Mouse (Mus musculus): ENCODE measurements around the gene Ptpn3.

The Ptpn3 gene

GRCm38 (mm10) chr4:57301410-57302313 lies at the start of gene Ptpn3:
TSS of gene Ptpn3 (minus strand) at chr4:57301837.
- DNase-seq, result peak; percentile 65

GRCm38 (mm10) chr4:57350541-57350940 lies 48.9 kb upstream of the Ptpn3 start:
- no peak for DNase-seq

GRCm38 (mm10) chr4:57343996-57344395 lies 42.4 kb upstream of the Ptpn3 start:
- no peak for DNase-seq

- no peak for DNase-seq
These were observed 37.3 kb upstream of the Ptpn3 start for GRCm38 (mm10) chr4:57338923-57339322.

- no peak for DNase-seq
These were observed 36.4 kb upstream of the Ptpn3 start for GRCm38 (mm10) chr4:57338061-57338460.

- DNase-seq, result no peak
These were observed 33.5 kb upstream of the Ptpn3 start for GRCm38 (mm10) chr4:57335000-57335666.

GRCm38 (mm10) chr4:57333926-57334548 lies 32.4 kb upstream of the Ptpn3 start:
- DNase-seq, result no peak

GRCm38 (mm10) chr4:57332511-57332910 lies 30.9 kb upstream of the Ptpn3 start:
- no peak for DNase-seq

GRCm38 (mm10) chr4:57320606-57321327 lies 19.1 kb upstream of the Ptpn3 start:
- peak; percentile 69 for DNase-seq

- DNase-seq, result no peak
These were observed 17.0 kb upstream of the Ptpn3 start for GRCm38 (mm10) chr4:57318525-57319212.

GRCm38 (mm10) chr4:57312256-57313166 lies 10.9 kb upstream of the Ptpn3 start:
- DNase-seq, result no peak

GRCm38 (mm10) chr4:57311750-57312149 lies 10.1 kb upstream of the Ptpn3 start:
- no peak for DNase-seq

GRCm38 (mm10) chr4:57308214-57309000 lies 6.8 kb upstream of the Ptpn3 start:
- no peak for DNase-seq

- DNase-seq, result no peak
These were observed 6.1 kb upstream of the Ptpn3 start for GRCm38 (mm10) chr4:57307747-57308146.

GRCm38 (mm10) chr4:57306260-57306659 lies 4.6 kb upstream of the Ptpn3 start:
- DNase-seq, result no peak

GRCm38 (mm10) chr4:57305644-57306043 lies 4.0 kb upstream of the Ptpn3 start:
- no peak for DNase-seq

GRCm38 (mm10) chr4:57300469-57301409 lies 898 bp downstream of the Ptpn3 start:
- peak; percentile 62 for DNase-seq

GRCm38 (mm10) chr4:57299701-57300468 lies 1.8 kb downstream of the Ptpn3 start:
- peak; percentile 74 for DNase-seq
